Mouse (Mus musculus): Measurements from ENCODE around the gene Col4a2. TPM values are rescaled to one million over a fixed set of nuclear protein-coding genes. Genes with fewer than 3 reads are reported as not detected.

The Col4a2 gene
- total RNA-seq, 2 experiments from 2014 or later, result 0.26 to 0.52 TPM

GRCm38 (mm10) chr8:11292611-11293010 lies 20.0 kb upstream of the Col4a2 start:
- no peak for ATAC-seq (replicated peaks; ENCODE audit: poor library complexity, severe bottlenecking)

GRCm38 (mm10) chr8:11296282-11296943 lies 16.2 kb upstream of the Col4a2 start:
- no peak for ATAC-seq (replicated peaks; ENCODE audit: poor library complexity, severe bottlenecking)

- ATAC-seq (replicated peaks; ENCODE audit: poor library complexity, severe bottlenecking), result no peak
Observed at GRCm38 (mm10) chr8:11297141-11297838, 15.3 kb upstream of the Col4a2 start.

GRCm38 (mm10) chr8:11298531-11299316 lies 13.9 kb upstream of the Col4a2 start:
- no peak for ATAC-seq (replicated peaks; ENCODE audit: poor library complexity, severe bottlenecking)

- no peak for ATAC-seq (replicated peaks; ENCODE audit: poor library complexity, severe bottlenecking)
Observed at GRCm38 (mm10) chr8:11299317-11299602, 13.3 kb upstream of the Col4a2 start.

GRCm38 (mm10) chr8:11300436-11300835 lies 12.2 kb upstream of the Col4a2 start:
- ATAC-seq (replicated peaks; ENCODE audit: poor library complexity, severe bottlenecking), result no peak

GRCm38 (mm10) chr8:11304027-11304601 lies 8.5 kb upstream of the Col4a2 start:
- no peak for ATAC-seq (replicated peaks; ENCODE audit: poor library complexity, severe bottlenecking)

- ATAC-seq (replicated peaks; ENCODE audit: poor library complexity, severe bottlenecking), result no peak
Observed at GRCm38 (mm10) chr8:11305539-11305938, 7.1 kb upstream of the Col4a2 start.

- ATAC-seq (replicated peaks; ENCODE audit: poor library complexity, severe bottlenecking), result no peak
Observed at GRCm38 (mm10) chr8:11307451-11307850, 5.2 kb upstream of the Col4a2 start.

- ATAC-seq (replicated peaks; ENCODE audit: poor library complexity, severe bottlenecking), result no peak
Observed at GRCm38 (mm10) chr8:11308570-11308998, 4.0 kb upstream of the Col4a2 start.

GRCm38 (mm10) chr8:11309226-11309625 lies 3.4 kb upstream of the Col4a2 start:
- no peak for ATAC-seq (replicated peaks; ENCODE audit: poor library complexity, severe bottlenecking)

- no peak for ATAC-seq (replicated peaks; ENCODE audit: poor library complexity, severe bottlenecking)
Observed at GRCm38 (mm10) chr8:11310049-11310448, 2.6 kb upstream of the Col4a2 start.

- peak; percentile 19; the same call in 1 of the 2 replicates for ATAC-seq (replicated peaks; ENCODE audit: poor library complexity, severe bottlenecking)
Observed at GRCm38 (mm10) chr8:11311681-11312348, 790 bp upstream of the Col4a2 start.

GRCm38 (mm10) chr8:11313176-11314111 lies 839 bp downstream of the Col4a2 start:
- ATAC-seq (replicated peaks; ENCODE audit: poor library complexity, severe bottlenecking), result no peak

GRCm38 (mm10) chr8:11314613-11315012 lies 2.0 kb downstream of the Col4a2 start:
- no peak for ATAC-seq (replicated peaks; ENCODE audit: poor library complexity, severe bottlenecking)

- ATAC-seq (replicated peaks; ENCODE audit: poor library complexity, severe bottlenecking), result no peak
Observed at GRCm38 (mm10) chr8:11315179-11315943, 2.8 kb downstream of the Col4a2 start.

- ATAC-seq (replicated peaks; ENCODE audit: poor library complexity, severe bottlenecking), result no peak
Observed at GRCm38 (mm10) chr8:11316118-11316517, 3.5 kb downstream of the Col4a2 start.

- ATAC-seq (replicated peaks; ENCODE audit: poor library complexity, severe bottlenecking), result no peak
Observed at GRCm38 (mm10) chr8:11319405-11319804, 6.8 kb downstream of the Col4a2 start.

- ATAC-seq (replicated peaks; ENCODE audit: poor library complexity, severe bottlenecking), result no peak; the same call in 1 of the 2 replicates
Observed at GRCm38 (mm10) chr8:11321841-11322240, 9.2 kb downstream of the Col4a2 start.
